Comparison of ENCODE assay signal across 15 mouse cellular contexts in the genomic region with DNA sequence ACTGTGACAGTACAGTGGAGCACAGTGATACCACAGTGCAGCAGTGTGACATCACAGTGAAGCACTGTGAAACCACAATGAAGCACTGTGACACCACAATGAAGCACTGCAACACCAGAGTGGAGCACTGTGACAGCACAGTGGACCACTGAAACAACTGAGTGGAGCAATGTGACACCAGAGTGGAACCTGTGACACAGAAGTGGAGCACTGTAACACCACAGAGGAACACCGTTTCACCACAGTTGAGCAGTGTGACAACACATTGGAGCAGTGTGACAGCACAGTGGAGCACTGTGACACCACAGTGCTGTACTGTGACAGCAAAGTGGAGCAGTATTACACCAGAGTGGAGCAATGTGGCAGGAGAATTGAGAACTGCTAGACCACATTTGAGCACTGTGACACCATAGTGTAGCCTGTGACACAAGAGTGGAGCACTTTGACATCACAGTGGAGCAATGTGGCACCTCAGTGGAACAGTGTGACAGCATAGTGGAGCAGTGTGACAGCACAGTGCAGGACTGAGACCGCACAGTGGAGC.
DNase-seq lines count a peak whose midpoint lies in the region; ATAC-seq and TF ChIP-seq lines count a peak whose summit lies in the region.
"Had no signal": no experiment of that assay in that cellular context is flagged by ENCODE, and none has a peak within 500 bp of the region (broad histone marks: within the 10 kb centered on the region; RNA-seq: fewer than 3 reads in every experiment).

No protein-coding gene starts in this region.

- no peak overlapping the region for H3K9ac ChIP-seq in liver, postnatal 0 days (replicated peaks)
- H3K9ac ChIP-seq: limb, embryonic 13.5 days; stomach, embryonic 15.5 days had no signal

- no peak overlapping the region for H3K4me3 ChIP-seq in liver, postnatal 0 days (ENCODE audit: low read depth, low read length)
- H3K4me3 ChIP-seq: limb, embryonic 13.5 days; stomach, embryonic 15.5 days had no signal

- peaks cover 15% of the 10 kb centered on the region for H3K9me3 ChIP-seq in liver, postnatal 0 days (ENCODE audit: low read length)

- 49% methylated on average over 2 of the region's 2 CpGs for WGBS in liver, postnatal 0 days (ENCODE audit: insufficient replicate concordance)

- H3K36me3 ChIP-seq in liver, postnatal 0 days (replicated peaks; ENCODE audit: insufficient read depth, low read length): no peaks in the 10 kb centered on the region
- H3K36me3 ChIP-seq: limb, embryonic 13.5 days; stomach, embryonic 15.5 days had no signal

- no peak overlapping the region for H3K4me2 ChIP-seq in liver, postnatal 0 days (ENCODE audit: low read depth, low read length)
- H3K4me2 ChIP-seq: limb, embryonic 13.5 days; stomach, embryonic 15.5 days had no signal

- DNase-seq in gastrocnemius, adult 18-20 months (ENCODE audit: low spot score): peak; percentile 0
- no peak for DNase-seq in gastrocnemius, postnatal 10 days
- peak; percentile 2 for DNase-seq in liver
- DNase-seq in liver, postnatal 0 days: no peak
- peak; percentile 3 to 6 for DNase-seq in right cerebral cortex, postnatal 10 days (ENCODE audit: low spot score in 2 of 2)
- DNase-seq in right cerebral cortex, postnatal 4 days: no peak
- peak; percentile 0 for DNase-seq in naive thymus-derived CD4-positive, alpha-beta T cell, adult 2 months (ENCODE audit: low read depth)
- no peak for DNase-seq in left cerebral cortex, postnatal 14 days (ENCODE audit: low spot score in 2 of 2)
- DNase-seq: adrenal gland, postnatal 10 days; cerebellum, postnatal 14 days; kidney, adult 9 months; thymus, postnatal 25 days had no signal

- H3K27ac ChIP-seq in liver, postnatal 0 days (ENCODE audit: low read depth): no peak overlapping the region
- H3K27ac ChIP-seq: limb, embryonic 13.5 days; macrophage; stomach, embryonic 15.5 days had no signal

- no peak for ATAC-seq in liver, postnatal 0 days

- TF ChIP-seq CTCF in liver, postnatal 0 days (IDR thresholded peaks at IDR 0.05; ENCODE audit: low read depth): no peak

- TF ChIP-seq EP300 in liver, postnatal 0 days (IDR thresholded peaks at IDR 0.05; ENCODE audit: low read depth): no peak

- no peaks in the 10 kb centered on the region for H3K4me1 ChIP-seq in liver, postnatal 0 days (ENCODE audit: insufficient read depth)
- H3K4me1 ChIP-seq: limb, embryonic 13.5 days; stomach, embryonic 15.5 days had no signal

- H3K27me3 ChIP-seq in liver, postnatal 0 days (ENCODE audit: insufficient read depth, low read length): no peaks in the 10 kb centered on the region
- H3K27me3 ChIP-seq: limb, embryonic 13.5 days; stomach, embryonic 15.5 days had no signal

- intact Hi-C loops in left cerebral cortex, postnatal 14 days (cut with DNase I): no loop called here

Comparison
In these comparisons a context has a peak if more than half of its experiments do, and no peak if none do; other contexts are left out.
1. DNase-seq: peak in gastrocnemius, adult 18-20 months (single experiment), liver (single experiment), right cerebral cortex, postnatal 10 days (2 of 2) and naive thymus-derived CD4-positive, alpha-beta T cell, adult 2 months (single experiment); none in gastrocnemius, postnatal 10 days (single experiment), liver, postnatal 0 days (single experiment), right cerebral cortex, postnatal 4 days (single experiment) and left cerebral cortex, postnatal 14 days (0 of 2).